Mouse (Mus musculus): ENCODE measurements around the gene Zc2hc1c.

GRCm38 (mm10) chr12:85345559-85345958 lies 57.2 kb downstream of the Zc2hc1c start:
- no peak for TF ChIP-seq CTCF (IDR thresholded peaks at IDR 0.05; ENCODE audit: low read depth, low read length)
- no peak for TF ChIP-seq POLR2A (IDR thresholded peaks at IDR 0.05; ENCODE audit: insufficient read depth, low read length)
- TF ChIP-seq EP300 (IDR thresholded peaks at IDR 0.05; ENCODE audit: insufficient read depth, low read depth, low read length) = no peak
